Mouse (Mus musculus): ENCODE data around the gene Gna13.

Gna13 gene

GRCm38 (mm10) chr11:109375412-109375811 lies 12.8 kb downstream of the Gna13 start:
- no peak for DNase-seq (ENCODE audit: low read depth)

DNA sequence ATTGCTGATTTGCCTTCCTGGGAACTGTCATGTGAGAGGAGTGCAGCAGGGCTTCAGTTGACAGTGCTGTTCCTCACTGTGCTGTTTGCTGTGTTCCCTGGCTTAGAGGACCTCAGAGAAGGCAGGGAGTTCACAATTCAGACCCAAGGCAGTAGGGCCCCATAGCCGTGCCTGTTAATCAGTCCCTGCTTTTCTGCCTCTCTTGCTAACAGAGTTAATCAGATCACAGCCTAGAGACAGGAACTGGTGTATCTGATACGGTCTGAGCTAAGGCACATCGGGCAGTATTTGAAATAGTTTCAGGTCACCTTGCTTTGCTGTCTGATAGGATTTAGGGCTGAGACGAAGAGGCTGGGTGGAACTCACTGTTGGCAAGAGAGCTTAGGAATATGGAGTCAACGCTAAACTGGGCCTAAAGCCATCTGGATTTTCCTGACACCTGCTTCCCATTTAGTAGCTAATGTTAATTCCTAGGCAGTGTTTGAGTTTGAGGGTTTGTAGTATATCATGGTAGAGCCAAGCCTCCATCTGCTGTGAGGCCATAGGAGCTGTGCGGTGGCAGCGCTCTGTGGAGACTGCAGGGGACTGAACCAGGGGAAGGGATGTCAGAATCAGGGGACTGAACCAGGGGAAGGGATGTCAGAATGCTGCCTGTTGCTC lies 14.0 kb downstream of the Gna13 start:
- DNase-seq (ENCODE audit: low read depth) = peak; percentile 60

GRCm38 (mm10) chr11:109377477-109377876 lies 14.8 kb downstream of the Gna13 start:
- no peak for DNase-seq (ENCODE audit: low read depth)

- no peak for DNase-seq (ENCODE audit: low read depth)
Observed at GRCm38 (mm10) chr11:109378051-109378450, 15.4 kb downstream of the Gna13 start.

DNA sequence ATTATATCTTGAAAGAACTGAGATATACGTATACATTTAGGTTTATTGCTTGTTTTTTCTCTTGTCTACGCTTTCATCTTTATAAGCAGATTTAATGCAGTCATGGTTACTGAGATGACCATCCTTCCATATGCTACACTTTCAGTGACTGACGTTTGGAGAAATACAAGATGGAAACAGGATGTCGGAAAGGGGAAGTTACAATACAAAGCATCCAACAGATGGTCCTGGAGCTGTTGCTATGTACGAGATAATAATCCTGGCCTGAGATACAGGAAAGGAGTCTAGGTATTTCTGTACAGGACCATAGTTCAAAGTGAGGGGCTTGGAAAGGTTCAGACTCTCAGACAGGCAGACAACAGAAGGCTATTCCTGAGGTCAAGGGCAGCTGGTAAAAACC lies 18.0 kb downstream of the Gna13 start:
- DNase-seq (ENCODE audit: low read depth) = no peak

GRCm38 (mm10) chr11:109385296-109385695 lies 22.7 kb downstream of the Gna13 start:
- no peak for DNase-seq (ENCODE audit: low read depth)

DNA sequence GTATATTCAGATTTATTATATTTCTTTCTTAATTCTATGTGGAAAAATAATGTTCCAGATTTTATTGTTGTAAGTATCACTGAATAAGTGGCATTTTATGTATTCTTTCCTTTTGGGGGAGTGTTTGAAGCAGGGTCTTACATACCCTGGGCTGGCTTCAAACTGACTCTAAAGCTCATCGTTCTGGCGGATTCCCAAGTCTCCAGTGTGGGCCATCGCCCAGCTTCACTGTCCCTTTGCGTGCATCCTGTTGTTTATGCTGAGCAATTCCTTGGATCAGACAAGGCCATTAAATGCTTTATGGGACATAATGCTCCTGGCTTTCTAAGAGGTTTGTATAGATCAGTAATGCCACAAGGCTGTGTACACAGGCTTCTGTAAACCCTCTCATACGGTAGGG lies 26.4 kb downstream of the Gna13 start:
- DNase-seq (ENCODE audit: low read depth) = no peak

- DNase-seq (ENCODE audit: low read depth) = peak; percentile 61
Observed at GRCm38 (mm10) chr11:109391200-109391599, 28.6 kb downstream of the Gna13 start.

GRCm38 (mm10) chr11:109391760-109392159 lies 29.1 kb downstream of the Gna13 start:
- no peak for DNase-seq (ENCODE audit: low read depth)

DNA sequence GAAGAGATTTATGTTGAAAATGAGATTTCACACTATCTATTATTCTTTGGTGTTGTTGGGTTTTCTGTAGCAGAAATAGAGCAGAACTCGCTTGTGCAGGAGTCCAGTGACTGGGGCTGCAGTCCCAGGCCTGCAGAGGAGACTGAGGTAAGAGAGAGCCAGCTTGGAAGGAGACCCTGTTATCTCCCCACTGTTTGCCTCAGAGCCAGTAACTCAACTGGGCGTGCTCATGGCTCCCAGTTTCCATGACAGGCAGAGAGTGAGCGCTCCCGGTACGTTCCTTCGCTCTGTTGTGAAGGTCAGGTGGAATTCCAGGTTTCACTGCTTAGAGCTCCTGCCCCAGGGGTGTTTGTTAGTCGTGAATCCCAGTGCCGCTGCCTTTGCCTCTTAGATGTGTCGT lies 30.0 kb downstream of the Gna13 start:
- DNase-seq (ENCODE audit: low read depth) = no peak

DNA sequence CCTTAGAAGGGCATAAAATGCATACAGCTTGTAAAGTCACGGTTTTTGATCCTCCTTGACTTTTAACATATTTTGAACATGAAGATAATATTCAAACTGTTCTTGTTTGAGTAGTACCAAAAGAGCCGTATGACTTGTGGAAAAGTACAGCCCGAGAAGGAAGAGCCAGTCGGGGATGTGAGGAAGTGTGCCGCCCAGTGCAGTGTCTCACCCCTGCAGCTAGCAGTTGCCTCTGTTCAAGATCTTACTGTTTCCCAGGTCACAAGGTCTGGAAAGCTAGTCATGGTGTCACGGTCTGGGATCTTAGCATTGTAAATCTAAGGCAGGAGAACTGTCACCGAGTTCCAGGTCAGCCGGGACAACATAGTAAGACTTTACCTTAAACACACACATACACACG lies 32.1 kb downstream of the Gna13 start:
- DNase-seq (ENCODE audit: low read depth) = no peak

GRCm38 (mm10) chr11:109395291-109395690 lies 32.7 kb downstream of the Gna13 start:
- no peak for DNase-seq (ENCODE audit: low read depth)

- no peak for DNase-seq (ENCODE audit: low read depth)
Observed at GRCm38 (mm10) chr11:109406431-109406830, 43.8 kb downstream of the Gna13 start.

DNA sequence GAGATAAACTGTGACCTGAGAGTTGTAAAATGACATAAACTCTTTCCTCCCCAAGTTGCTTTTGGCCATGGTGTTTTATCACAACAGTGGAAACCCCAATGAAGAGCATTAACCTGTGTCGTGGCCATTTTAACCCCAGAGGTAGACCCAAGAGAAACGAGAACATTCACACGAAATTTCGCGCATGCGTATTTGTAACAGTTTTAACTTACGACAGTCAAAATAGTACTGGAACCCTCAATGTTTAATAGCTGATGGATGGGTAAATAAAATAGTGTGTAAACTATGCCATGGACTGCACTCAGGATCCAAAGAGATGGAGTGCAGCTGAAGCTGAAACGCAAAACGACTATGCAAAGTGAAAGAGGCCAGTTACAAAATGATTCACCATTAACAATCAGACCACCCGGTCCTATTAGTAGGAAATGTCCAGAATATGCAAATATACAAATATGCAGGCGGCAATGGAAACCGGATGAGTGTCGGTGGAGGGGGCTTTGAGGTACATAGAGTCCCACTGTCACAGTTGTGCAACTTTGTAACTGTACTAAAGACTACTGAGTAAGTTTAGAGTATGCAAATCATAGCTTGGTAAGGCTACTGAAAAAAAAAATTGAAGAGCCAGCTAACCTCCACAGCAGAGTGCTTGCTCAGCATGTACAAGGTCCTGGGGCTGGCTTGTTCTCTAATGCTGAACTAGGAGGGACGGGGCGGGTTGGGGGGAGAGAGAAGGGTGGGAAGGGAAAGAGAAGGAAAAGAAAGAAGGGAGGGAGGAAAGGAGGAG lies 47.8 kb downstream of the Gna13 start:
- no peak for DNase-seq (ENCODE audit: low read depth)

- DNase-seq (ENCODE audit: low read depth) = no peak
Observed at GRCm38 (mm10) chr11:109413617-109414016, 51.0 kb downstream of the Gna13 start, which contains the start of gene 9930022D16Rik. Gene 9930022D16Rik (plus strand): TSS chr11:109413917.

DNA sequence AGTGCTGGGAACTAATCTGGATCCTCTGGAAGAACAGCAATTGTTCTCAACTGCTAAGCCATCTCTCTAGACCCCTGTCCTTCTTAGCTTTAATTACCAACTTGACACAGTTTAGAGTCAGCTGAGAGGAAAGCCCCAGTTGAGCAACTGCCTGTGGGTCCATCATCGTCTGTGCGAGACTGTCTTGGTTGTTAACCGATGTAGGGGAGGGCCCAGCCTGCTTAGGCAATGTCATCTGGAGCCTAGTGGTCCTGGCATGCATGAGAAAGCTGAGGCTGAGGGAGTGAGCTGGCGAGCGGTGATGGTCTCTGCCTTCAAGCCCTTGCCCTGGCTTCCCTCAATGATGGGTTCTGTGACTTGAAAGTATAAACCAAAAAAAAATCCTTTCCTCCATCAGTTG lies 52.2 kb downstream of the Gna13 start:
- DNase-seq (ENCODE audit: low read depth) = no peak

- no peak for DNase-seq (ENCODE audit: low read depth)
Observed at GRCm38 (mm10) chr11:109416709-109417420, 54.2 kb downstream of the Gna13 start.

- DNase-seq (ENCODE audit: low read depth) = no peak
Observed at GRCm38 (mm10) chr11:109417472-109418040, 54.9 kb downstream of the Gna13 start.

DNA sequence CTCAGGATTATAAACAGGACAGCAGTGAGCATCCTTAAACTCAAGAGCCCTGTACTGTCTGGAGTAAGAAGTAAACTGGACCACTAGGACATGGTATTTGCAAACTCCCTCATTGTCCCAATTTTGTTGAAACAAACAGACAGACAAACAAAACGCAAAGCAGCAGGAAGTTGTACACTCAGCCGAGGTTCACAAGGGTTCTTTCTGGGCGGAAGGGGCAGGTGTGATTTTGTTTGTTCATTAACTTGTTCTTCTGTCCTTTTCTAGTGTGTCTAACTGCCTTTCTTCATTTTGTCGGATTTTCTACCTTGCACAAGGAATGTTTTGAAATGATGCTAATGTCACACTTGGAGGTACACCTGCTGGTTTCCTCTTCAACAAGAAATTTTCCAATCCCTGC lies 56.8 kb downstream of the Gna13 start:
- no peak for DNase-seq (ENCODE audit: low read depth)

DNA sequence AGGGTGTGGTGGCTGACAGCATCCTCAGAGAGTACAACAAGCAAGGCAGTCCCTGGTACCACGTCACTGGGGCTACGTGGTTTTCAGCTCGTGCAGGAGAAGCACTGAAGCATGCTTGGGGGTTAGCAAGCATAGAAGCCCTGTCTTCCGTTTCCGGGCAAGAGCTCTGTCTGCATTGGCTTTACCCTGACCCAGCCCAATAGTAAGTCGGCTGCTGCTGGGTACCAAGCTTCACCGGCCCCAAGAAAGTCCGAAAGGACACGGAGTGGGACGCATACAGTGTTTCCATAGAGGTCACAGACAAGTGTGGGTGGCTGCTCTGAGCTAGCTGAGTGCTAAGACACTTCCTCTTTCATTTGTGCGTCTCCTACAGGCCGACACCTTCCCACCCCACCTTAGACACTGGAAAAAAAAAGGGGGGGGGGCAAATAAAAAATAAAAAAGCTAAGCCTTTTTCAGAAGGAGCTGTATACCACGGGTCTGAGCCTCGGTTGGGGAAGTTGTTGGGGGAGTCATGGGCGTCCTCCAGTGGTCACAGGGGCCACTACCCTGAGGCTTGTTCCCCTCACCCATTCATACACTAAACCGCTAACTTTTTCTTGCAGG lies 57.4 kb downstream of the Gna13 start:
- DNase-seq (ENCODE audit: low read depth) = peak; percentile 11

DNA sequence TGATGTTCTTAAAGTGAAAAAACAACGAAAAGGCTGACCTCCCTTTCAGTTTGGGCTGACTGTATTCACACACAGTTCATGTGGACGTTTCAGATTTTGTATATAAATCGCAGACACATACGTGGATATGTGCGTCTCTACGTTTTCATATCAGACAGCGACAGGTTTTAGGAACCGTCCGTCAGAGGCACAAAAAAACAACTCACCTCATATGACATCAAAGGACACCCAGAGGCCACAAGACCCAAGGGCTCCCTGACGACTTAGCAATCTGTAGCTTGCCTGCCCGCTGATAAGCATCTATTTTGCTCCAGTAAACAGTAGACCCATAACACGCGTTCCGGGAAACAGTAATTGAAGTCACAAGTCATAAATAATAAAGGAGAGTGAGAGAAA lies 57.9 kb downstream of the Gna13 start:
- no peak for DNase-seq (ENCODE audit: low read depth)

- DNase-seq (ENCODE audit: low read depth) = no peak
Observed at GRCm38 (mm10) chr11:109421205-109421604, 58.6 kb downstream of the Gna13 start.

Measured in NIH3T3 (cell line).